Mouse (Mus musculus): Measurements from ENCODE around the gene Plekhs1.

DNA sequence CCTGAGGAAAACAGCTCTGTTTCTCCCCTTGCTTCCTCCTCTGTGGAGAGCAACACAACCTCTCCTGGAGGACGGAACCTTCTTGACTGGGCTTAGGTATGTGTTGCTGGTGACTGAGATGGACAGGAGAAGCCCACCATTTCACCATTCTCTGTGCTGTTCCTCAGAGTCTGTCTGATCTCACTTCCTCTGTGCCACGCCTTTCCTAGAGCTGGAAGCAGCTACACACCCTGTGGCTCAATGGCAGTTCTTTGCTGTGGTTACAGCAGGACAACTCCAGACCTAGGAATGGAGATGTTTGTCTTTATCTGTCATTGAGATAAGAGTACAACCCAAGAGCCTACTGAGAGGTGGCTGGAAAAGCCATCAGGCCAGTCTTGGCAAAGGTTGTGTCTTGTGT is 25.9 kb downstream of the Plekhs1 start:
- TF ChIP-seq CTCF (IDR thresholded peaks at IDR 0.05; ENCODE audit: low read depth) (no peak), EP300 (IDR thresholded peaks at IDR 0.05; ENCODE audit: low read depth) (no peak)
